Mouse (Mus musculus) embryo, embryonic 11.5 days (tissue): ENCODE measurements around the gene Eras.
A peak's percentile ranks its signal among the peaks of the same experiment; 100 is the strongest.
"Not testable (repeated sequence)": the region's sequence is repeated elsewhere in the genome, so short reads cannot be mapped to it uniquely, and the experiment has no call there.

Experiments
- DNase-seq: peaks from one replicate; pipeline ENCODE4 v3.0.0-alpha.2; 2012; ENCODE audit warnings: low read depth, low spot score

The Eras gene

DNA sequence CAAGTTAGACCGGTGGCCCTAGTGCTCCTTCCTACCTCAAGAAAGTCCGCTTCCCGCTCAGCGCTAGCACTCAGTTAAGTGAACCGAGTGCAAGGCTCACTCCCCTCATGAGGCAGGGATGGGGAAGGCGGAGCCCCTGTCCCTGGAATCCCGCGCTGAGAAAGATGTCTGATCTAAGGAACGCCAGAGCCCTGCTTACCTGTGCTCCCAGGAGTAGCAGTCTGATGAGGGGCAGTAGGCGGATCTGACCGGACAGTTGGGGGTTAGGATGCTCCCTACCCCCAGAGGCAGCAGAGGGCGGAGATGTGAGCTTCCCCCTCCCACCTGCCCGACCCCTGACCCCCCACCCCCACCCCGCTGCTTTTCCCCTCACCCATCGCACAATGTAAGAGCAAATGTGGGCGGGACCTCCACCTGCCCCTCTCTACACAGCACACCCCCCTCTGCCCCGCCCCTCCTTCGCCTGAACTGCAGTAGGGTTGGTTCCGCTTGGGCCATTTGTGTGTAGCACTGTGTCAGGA lies at the start of gene Eras:
TSS of gene Eras (minus strand) at position 338 of the 521 bp plus-strand sequence.
- DNase-seq = no peak

DNA sequence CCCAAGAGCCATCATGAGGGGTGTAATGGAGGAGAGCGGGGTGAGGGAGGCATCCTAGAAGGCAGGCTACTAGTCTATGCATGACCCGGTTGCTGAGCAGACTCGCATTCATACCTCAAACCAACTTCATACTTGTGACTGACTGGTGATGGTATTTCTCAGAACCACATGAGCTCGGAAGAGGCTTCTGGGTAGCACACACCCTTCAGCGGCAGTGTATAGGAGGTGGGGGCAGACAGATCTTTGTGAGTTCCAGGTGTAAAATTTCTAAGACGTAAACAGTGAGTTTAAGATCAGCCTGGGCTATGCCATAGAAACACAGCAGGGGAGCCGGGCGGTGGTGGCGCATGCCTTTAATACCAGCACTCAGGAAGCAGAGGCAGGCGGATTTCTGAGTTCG lies 49.5 kb upstream of the Eras start, which contains the start of gene Gata1:
TSS of gene Gata1 (minus strand) at position 180 of the 400 bp plus-strand sequence.
- DNase-seq = no peak

DNA sequence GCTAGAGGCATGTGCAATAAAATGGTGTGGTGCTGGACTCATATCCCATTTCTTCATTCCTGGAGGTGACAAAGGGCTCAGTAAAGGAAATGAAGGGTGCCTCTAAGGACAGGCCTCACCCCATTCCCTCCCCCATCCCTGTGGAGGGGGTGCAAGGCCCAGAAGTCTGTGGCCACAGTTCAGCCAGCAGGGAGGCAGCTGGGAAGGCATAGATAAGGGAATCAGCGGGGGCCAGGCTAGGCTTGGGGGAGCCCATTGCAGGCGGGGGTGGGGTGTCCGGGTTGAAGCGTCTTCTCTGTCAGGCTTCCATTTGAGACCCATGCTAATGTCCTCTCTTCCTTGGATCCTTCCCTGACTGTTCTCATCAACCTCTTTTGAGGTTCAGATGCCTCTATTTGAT lies 42.9 kb upstream of the Eras start:
- DNase-seq = no peak

DNA sequence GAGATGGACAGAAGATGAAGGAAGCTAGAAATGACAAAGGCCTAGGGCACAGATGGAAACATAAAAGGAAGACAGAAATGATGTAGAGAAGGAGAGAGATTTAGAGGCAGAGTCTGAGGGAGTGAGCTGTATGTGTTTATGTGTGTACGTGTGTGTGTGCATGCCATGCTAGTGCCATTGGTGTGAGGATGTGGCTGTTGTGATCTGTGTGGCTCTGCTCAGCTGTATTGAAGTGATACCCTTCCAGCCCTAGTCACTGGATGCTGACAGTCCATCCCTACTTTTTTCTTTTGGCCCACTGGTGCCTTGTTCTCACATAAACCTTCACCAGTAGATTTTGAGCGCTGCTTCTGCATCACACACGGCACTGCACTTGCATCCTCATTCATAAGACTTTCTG lies 40.5 kb upstream of the Eras start:
- DNase-seq = no peak

DNA sequence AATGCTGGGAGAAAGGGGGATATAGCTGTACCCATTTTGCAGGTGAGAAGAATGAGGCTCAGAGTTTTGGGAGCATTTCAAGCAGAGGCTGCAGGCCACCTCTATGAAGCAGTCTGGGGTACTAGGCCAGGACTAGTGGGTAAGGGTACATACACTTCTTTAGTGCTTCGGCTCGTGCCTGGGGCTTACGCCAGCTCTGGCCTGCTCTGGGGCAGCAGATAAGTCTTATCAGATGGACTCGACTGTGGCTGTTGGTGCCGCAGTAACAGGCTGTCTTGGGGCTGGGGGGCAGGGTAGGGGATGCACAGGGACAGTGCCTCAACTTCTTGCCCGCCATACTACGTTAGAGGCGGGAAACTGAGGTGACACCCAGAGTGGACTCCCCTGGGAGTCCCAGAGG lies 39.8 kb upstream of the Eras start:
- DNase-seq = no peak

DNA sequence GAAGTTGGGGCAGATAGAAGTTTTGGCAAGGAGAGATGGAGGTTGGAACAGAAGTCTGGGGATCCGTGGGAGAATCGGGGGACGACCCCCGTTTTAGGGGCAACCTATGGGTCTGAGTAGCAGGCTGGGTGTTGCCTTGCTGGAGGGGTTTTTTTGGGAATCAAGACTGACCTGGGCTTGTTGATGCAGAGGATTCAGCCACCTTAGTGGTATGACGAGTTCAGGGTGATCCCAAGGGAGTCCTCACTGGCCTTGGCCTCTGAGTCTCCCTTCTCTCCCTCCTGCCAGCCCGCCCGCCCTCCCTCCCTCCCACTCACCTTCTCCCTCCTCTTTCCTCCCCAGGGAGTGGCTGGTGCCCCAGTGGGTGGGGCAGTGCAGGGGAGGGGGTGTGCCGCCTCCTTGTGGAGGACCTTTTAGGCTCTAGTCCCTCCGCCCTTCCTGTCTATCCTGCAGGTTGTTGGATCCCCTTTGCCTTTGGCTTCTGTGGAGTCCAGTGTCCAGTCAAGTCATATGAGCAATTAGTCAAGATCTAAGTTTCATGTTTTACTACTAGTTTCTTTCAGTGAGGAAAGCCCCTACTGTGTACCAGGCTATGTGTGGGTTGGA lies 39.3 kb upstream of the Eras start:
- DNase-seq = no peak

DNA sequence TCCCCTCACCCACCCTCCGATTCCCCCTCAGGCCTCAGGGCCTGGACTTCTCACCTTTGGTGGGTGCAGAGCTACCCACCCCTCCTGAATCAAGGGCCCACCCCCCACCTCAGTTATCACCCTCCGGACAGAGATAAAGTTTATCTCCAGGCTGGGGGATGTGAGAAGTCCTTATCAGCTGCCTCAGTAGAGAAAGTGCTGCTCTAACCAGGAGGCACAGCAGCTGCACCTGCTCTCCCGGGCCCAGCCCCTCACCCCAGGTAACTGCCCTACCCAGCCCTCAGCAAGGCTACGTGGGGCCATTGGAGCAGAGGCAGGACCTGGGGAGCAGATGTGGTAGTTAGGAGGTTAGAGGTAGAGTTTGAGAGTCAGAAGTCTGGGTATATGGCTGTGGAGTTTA lies 37.8 kb upstream of the Eras start:
- no peak for DNase-seq

DNA sequence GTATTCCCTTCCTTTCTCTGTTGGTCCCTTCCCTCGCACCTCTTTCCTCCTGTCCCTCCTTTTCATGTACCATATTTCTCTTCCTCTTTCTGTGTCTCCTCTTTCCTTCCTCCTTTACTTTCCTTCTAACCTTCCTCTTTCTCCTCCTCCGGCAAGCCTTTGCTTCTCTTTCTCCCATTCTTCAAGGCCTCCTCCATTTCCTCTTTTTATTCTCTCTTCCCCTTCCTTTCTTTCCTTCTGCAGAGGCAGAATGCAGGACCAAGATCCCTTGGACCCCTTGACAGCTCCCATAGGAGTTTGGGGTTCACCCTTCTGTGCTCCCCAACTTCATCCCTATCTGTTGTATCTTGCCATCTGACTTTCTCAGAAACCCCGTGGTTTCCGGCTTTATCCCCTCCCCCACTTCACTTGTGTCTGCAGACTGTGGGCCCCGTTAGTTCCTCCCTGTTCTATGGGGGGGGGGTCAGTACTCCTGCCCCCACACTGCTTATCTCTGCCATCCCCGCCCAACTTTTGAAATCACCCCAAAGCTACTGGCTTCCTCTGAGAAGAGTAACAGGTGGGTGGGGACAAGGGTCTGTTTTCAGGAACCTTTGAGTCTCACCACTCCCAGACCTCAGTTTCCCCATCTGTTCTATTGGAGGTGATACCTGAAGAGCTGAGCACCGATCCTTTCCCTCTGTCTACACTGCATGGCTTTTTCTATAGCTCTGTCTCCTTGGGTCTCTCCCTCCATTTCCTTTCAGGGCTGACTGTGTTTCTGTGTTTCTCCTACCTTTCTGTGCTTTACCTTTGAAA lies 35.6 kb upstream of the Eras start:
- no peak for DNase-seq

DNA sequence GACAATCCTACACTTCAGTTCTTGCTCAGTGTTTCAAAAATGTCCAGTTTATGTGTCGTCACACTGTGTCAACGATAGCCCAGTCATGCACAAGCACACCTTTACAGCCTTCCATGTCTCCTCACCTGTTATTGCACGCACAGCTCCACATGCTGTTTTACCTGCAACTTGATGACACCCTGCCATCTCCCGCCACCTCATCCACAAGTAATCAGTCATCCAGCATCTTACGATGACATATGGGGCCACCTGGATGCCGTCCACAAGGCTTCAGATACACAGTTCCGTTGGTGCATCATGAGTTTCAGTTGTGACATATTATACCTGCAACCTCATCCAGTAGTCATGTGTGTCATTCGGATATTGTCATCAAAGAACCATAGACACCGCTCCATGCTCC lies 30.5 kb upstream of the Eras start:
- DNase-seq = no peak

DNA sequence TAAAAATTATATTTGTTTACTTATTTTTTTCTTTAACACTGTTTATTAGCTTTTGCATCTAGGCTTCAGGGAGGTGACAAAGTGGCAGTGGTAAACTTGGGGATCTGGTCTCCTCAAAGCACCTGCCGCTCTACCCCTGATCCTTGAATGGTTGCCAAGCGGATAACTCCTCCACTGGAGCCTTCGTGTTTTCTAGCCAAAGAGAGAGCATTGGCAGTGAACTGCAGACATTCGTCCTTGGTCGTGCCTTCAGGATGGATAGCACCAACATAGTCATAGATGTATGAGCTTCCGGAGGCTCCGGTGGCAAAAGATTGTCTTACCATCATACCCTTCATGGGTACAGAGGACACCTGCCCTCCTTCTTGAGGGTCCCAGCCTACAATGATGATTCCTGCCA lies 21.7 kb upstream of the Eras start:
- no peak for DNase-seq

DNA sequence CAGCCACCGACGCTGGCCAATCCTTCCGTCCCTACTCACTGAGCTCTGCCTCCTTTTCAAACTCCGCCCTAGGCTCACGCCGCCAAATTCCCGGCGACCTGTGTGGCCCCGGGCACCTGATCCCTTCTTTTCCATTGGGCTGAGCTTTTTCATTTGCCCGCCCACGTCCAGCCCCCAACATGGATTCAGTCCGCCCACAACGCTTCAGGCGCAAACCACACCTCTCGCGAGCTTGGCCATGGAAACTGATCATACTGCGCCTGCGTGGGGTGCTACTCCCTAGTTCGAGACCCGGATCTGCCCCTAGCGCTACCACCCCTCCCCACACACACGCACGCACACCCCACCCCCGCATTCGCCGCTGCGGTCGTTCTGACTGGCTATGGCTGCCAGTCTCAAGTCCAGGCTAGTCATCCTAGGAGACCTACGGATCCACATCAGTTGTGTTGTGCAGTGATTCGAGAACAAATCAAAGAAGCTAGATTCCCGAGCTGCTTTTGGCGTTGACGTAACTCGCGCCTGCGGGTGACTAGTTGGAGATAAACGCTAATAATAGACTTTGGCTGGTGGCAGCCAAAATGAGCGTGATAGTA lies 19.6 kb upstream of the Eras start:
- peak; percentile 87 for DNase-seq

DNA sequence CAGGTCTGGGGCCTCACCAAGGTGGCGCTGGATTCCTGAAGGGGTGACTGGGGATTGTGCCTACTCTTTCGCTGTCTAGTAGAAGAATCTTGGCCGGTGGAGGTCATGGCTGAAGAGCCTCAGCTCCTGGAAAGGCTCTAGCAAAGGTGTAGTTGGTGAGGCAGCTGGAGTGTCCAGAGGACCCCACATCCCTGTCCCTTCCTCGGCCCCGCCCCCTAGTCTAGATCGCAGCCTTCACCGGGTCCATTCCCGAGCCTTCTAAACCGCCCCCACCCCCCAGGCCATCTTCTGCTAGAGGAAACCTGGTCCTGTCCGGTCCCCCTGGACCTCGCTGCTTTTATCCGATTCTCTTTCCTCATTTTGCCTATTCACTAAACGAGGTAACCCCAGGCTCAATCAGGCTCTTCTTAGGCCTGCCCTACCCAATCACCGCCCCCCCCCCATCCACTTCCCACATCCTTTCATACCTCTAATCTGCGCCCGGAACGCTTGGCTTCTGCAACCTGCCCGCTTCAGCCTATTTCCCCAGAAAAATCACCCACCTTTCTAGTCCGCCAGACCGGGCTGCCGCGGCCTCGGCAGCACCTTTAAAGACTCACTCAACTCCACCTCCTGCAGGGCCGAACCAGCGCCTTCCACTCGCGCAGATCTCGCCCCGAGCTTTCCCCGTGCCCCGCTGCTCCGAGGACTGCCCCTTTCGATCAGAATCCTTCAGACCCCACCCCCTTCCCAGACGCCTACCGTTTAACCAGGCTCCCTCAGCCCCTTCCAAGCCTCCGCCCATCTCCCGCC lies 18.9 kb upstream of the Eras start, which contains the start of gene Hdac6:
TSS of gene Hdac6 (minus strand) at position 782 of the 792 bp plus-strand sequence.
- no peak for DNase-seq

DNA sequence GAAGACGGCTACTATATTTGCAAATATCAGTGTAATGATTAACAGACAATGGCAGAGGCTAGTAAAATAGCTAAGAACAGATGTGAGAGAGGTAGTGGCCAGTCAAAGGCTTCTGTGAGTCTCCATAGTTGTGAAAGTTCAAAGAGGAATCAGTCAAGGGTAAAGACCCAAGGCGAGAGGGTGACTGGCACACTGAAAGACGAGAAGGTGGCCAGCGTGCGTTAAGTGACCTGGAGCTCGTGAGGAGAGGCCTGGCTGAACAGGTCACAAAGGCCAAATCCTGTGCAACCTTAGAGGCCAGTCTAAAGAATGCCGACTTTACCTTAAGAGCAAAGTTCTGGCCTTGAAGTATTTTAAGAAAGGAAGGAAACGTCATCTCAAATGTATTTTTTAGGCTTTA lies 17.2 kb upstream of the Eras start:
- no peak for DNase-seq

DNA sequence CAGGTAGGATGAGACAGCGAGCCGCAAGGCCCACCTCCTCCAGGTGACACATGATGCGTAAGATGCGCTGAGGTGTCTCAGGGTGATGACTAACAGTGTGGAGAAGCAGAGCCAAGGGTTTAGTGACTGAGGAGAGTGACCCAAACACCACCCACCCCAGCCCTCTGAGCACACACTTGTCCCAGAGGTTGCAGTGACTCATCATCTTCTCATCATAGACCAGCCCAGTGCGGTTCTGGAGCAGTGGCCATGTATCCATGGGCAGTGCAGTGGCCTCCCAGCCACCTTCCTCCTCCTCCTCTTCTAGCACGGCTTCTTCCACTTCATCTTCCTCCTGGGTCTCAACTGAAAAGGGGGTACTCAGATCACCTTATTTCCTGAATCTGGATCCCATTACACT lies 9.3 kb upstream of the Eras start:
- DNase-seq = no peak

DNA sequence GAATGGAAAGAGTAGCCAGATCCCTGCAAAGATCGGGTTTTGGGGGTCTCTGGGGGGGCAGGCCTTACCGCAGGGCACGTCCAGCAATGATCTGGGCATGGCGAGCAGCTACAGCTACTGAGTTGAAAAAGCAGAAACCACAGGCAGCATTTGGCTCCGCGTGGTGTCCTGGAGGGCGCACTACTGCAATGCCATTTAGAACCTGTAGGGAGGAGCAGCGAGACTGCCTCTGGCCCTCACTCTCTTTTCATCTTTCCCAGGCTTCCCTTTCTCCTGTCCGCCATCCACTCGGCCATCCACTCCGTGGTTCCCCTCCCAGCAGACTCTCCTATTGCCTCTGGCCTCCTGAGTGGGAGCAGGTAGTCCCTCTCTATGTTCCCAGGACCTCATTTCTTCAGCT lies 8.5 kb upstream of the Eras start:
- no peak for DNase-seq

DNA sequence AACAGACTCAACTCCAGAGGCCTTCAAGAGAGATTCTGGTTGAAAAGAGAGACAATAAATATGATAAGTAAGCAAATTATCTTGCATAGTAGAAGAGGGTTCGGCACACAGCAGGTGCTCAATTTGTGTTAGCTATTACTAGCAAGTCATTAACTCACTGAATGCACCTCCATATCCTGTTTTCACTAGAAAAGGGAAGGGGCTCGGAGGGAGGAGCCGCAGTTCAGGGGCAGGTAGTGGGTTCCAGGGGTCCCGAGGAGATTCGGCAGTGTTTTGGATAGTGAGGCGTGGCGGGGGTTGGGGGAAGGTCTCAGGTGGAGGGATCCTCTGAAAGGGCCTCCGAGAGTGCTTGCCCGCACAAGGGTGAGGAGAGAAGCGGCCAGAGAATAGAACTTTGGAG lies 1.3 kb downstream of the Eras start:
- no peak for DNase-seq

DNA sequence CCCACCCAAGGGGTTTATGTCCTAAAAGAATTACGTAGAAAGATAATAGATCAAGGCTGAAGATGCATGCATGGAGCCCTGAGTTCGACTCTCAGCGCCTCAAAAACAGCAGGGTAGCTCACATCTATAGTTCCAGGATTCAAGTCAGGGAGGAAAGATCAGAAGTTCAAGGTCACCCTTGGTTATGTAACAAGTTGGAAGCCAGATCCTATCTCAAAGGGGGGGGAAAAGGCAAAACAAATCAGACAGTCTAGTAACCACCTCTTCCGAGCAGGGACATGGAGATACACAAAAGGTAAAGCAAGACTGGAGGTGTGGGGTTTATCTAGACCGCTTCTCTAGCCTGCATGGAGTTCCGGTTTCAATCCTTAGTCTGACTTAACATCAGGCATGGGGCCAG lies 2.1 kb downstream of the Eras start:
- no peak for DNase-seq

DNA sequence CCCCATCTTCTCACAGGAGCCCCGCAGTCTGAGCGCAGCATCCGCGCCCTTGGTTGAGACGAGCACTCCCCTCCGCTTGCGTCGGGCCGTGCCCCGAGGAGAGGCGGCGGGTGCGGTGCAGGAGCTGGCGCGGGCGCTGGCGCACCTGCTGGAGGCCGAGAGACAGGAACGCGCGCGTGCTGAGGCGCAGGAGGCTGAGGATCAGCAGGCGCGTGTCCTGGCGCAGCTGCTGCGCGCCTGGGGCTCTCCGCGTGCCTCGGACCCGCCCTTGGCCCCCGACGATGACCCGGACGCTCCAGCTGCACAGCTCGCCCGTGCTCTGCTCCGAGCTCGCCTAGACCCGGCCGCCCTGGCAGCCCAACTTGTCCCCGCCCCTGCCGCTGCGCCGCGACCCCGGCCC lies 6.4 kb downstream of the Eras start:
- DNase-seq = no peak

DNA sequence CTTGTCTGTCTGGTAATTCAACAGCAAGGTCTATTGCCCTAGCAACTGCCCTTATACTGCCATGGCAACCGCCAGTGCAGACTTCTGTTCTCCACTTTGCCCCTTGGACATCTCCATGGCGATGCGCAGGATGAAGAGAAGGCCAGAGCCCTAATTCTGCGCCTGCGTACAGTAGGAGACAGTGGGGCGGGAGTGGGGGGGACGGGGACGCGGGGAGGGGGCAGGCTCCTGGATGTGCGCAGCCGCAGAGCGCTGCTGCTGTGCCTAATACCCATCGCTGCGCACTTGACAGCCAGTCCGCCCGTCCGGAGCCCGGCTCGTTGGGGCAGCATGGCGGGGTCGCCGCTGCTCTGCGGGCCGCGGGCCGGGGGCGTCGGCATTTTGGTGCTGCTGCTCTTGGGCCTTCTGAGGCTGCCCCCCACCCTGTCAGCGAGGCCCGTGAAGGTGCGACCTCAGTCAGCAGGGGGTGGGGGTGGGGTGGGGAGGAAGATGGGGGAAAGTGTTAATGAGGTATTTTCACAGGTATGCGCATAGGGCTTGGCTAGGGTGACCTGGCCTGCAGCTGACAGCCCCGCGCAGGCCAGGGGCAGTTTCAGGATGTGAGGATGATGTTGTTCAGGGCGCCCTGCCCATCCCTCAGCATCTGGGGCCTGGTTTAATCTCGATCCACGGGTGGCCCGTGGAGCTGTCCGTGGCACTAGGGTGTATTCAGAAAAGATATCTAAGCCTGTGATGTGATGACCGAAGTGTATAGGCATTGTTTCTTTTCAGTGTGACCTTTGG lies 8.6 kb downstream of the Eras start, which contains the start of gene Pcsk1n:
TSS of gene Pcsk1n (plus strand) at position 222 of the 783 bp plus-strand sequence.
- DNase-seq = peak; percentile 24

DNA sequence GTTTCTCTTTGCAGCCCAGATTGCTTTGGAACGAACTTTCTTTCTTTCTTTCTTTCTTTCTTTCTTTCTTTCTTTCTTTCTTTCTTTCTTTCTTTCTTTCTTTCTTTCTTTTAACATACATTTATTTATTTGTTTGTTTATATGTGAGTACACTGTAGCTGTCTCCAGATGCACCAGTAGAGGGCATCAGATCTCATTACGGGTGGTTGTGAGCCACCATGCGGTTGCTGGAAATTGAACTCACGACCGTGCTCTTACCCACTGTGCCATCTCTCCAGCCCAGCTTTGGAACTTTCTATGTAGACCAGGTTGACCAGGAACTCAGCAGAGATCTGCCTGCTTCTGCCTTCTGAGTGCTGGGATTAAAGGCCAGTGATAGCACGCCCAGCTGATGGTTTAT lies 10.4 kb downstream of the Eras start:
- not testable (repeated sequence) for DNase-seq

DNA sequence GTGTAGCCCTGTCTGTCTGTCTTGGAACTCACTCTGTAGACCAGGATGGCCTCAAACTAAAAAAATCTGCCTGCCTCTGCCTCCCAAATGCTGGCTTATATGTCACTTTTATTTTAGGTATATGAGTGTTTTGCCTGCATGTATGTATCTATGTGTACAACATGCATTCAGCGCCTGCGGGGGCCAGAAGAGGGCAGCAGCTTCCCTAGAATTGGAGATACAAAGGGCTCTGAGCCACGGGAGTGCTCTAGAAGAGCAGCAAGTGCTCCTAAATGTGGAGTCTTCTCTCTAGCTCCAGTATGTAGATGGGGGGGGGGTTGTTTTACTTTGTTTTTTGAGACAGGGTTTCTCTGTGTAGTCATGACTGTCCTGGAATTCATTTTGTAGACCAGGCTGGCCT lies 12.7 kb downstream of the Eras start:
- DNase-seq = not testable (repeated sequence)
